ENCODE assay signal across 8 mouse cellular contexts in the genomic region with DNA sequence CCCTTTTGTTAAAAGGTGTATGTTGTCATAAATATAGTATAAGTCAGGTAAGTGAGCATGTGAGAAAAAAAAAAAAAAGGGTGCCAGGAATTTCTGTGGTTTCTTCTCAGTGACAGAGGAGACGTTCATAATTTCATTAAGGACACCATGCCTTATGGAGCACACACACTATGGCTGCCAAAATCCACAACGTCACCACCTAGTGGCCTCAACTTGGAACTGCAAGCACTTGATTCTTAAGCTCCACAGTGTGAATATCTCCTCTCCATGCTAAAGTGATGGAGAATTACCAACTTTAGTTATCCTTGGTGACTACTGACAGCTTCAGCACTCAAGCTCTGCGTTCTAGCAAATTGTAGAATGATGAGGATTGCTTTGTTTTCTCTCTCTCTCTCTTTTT.
DNase-seq lines count a peak whose midpoint lies in the region; ATAC-seq lines count a peak whose summit lies in the region.

No protein-coding gene starts in this region.

- peak; percentile 48 for DNase-seq in kidney, adult 18-20 months
- DNase-seq in kidney, adult 11 months, result no peak
- peak; percentile 66 for DNase-seq in adrenal gland, postnatal 10 days
- DNase-seq in embryo, embryonic 11.5 days (ENCODE audit: low read depth, low spot score), result peak; percentile 42
- peak; percentile 60 for DNase-seq in hindbrain, embryonic 10.5 days (ENCODE audit: low spot score)
- peak; percentile 30 to 47 for DNase-seq in left cerebral cortex, postnatal 25 days (ENCODE audit: low spot score in 2 of 2)
- DNase-seq in thymus, postnatal 25 days, result peak; percentile 15

- no peaks in the 10 kb centered on the region for H3K9me3 ChIP-seq in hindbrain, embryonic 10.5 days
- H3K9me3 ChIP-seq in midbrain, embryonic 12.5 days, result no peaks in the 10 kb centered on the region

- intact Hi-C loops in left cerebral cortex, postnatal 25 days (cut with DNase I), result loop anchor here (5.0 kb wide), 1 partner anchor 156 kb away; no protein-coding TSS in a partner anchor

- H3K4me3 ChIP-seq in hindbrain, embryonic 10.5 days, result no peak overlapping the region
- H3K4me3 ChIP-seq in midbrain, embryonic 12.5 days, result no peak overlapping the region

- 23% methylated on average over 3 of the region's 3 CpGs for WGBS in hindbrain, embryonic 10.5 days
- WGBS in midbrain, embryonic 12.5 days, result 29% methylated on average over 3 of the region's 3 CpGs

- H3K27me3 ChIP-seq in hindbrain, embryonic 10.5 days (ENCODE audit: insufficient read depth, poor library complexity, severe bottlenecking), result no peaks in the 10 kb centered on the region
- no peaks in the 10 kb centered on the region for H3K27me3 ChIP-seq in midbrain, embryonic 12.5 days

- no peak overlapping the region for H3K27ac ChIP-seq in hindbrain, embryonic 10.5 days
- H3K27ac ChIP-seq in midbrain, embryonic 12.5 days (replicated peaks), result no peak overlapping the region

- no peak overlapping the region for H3K4me2 ChIP-seq in midbrain, embryonic 12.5 days (replicated peaks)

- peak; percentile 88 for ATAC-seq in midbrain, embryonic 12.5 days (ENCODE audit: low FRiP score, low read depth)

- H3K36me3 ChIP-seq in hindbrain, embryonic 10.5 days, result no peaks in the 10 kb centered on the region
- no peaks in the 10 kb centered on the region for H3K36me3 ChIP-seq in midbrain, embryonic 12.5 days

- no peak overlapping the region for H3K9ac ChIP-seq in midbrain, embryonic 12.5 days (replicated peaks)

- H3K4me1 ChIP-seq in hindbrain, embryonic 10.5 days (replicated peaks), result no peaks in the 10 kb centered on the region
- no peaks in the 10 kb centered on the region for H3K4me1 ChIP-seq in midbrain, embryonic 12.5 days
